Mouse (Mus musculus) C2C12 (cell line): ENCODE measurements around the gene Bphl. TPM values are rescaled to one million over a fixed set of nuclear protein-coding genes. Genes with fewer than 3 reads are reported as not detected.

ENCODE experiments used
- H3K27me3 ChIP-seq: one replicate; pipeline ENCODE4 v1.6.1; 2011; ENCODE audit not compliant: control insufficient read depth, insufficient read depth, insufficient read length
- H3K36me3 ChIP-seq: one replicate; pipeline ENCODE4 v1.6.1; 2011; ENCODE audit not compliant: control insufficient read depth, insufficient read depth
- H3K4me3 ChIP-seq: one replicate; pipeline ENCODE4 v1.5.1; 2011; ENCODE audit warnings: mild to moderate bottlenecking, control low read depth; ENCODE audit not compliant: poor library complexity, insufficient read depth, severe bottlenecking
- H3K79me2 ChIP-seq: one replicate; pipeline ENCODE4 v1.6.1; 2011; ENCODE audit not compliant: control insufficient read depth, insufficient read depth
- H3K79me3 ChIP-seq: one replicate; pipeline ENCODE4 v1.6.1; 2011; ENCODE audit warnings: low read depth, control low read depth
- H3ac ChIP-seq: one replicate; pipeline ENCODE3; 2011; ENCODE audit warnings: low read depth; ENCODE audit not compliant: control insufficient read depth, insufficient read length
- CEBPB ChIP-seq: IDR thresholded peaks from one replicate; pipeline ENCODE4 v1.6.1; 2011; ENCODE audit warnings: low read depth, mild to moderate bottlenecking, control low read depth, moderate library complexity
- CTCF ChIP-seq: IDR thresholded peaks from one replicate; pipeline ENCODE4 v1.5.1; 2011; ENCODE audit not compliant: control insufficient read depth, insufficient read depth, insufficient read length
- FOSL1 ChIP-seq: IDR thresholded peaks from one replicate; pipeline ENCODE4 v1.8.0; 2011; ENCODE audit warnings: mild to moderate bottlenecking, low read length; ENCODE audit not compliant: poor library complexity, insufficient read depth, severe bottlenecking
- MAX ChIP-seq: IDR thresholded peaks from one replicate; pipeline ENCODE4 v1.6.1; 2011; ENCODE audit warnings: mild to moderate bottlenecking, control low read depth
- MYOD1 ChIP-seq: IDR thresholded peaks from one replicate; pipeline ENCODE4 v1.6.1; 2011; ENCODE audit warnings: low read depth; ENCODE audit not compliant: control insufficient read depth, insufficient read length
- MYOG ChIP-seq: IDR thresholded peaks from one replicate; pipeline ENCODE4 v1.6.1; 2011; ENCODE audit not compliant: control insufficient read depth, insufficient read length; ENCODE audit errors: extremely low read depth
- USF1 ChIP-seq: IDR thresholded peaks from one replicate; pipeline ENCODE4 v1.6.1; 2011; ENCODE audit warnings: low read depth, mild to moderate bottlenecking, control low read depth, moderate library complexity
- polyA plus RNA-seq: library from polyadenylated mRNA; unstranded; fragments of >200 nt; fragmentation: generic; extraction: Trizol; gene quantifications from one replicate; pipeline ENCODE4 v1.2.1, GENCODE M21; 2012; ENCODE audit warnings: missing spikeins

Gene Bphl
- polyA plus RNA-seq, 1 experiment, result 11.7 TPM

DNA sequence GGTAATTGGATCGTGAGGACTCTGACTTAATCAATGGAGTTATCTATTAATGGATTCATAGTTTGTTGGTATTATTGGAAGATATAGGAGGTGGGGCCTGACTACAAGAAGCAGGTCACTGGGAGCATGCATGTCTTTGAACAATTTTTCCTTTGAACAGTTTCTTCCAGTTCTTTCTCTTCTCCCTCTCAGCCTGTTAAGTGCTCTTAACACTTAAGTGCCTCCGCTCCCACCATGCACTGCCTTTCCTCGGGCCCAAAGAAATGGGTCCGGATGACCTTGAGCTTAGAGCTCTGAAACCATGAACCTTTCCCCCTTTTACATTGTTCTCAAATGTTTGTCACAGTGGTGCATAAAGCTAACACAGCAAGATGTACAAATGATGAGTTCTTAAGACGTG is 671 bp upstream of the Bphl start:
- Histone ChIP-seq H3K27me3 (no peaks in the 10 kb centered on the region), H3K79me2 (peaks cover 9% of the 10 kb centered on the region), H3K36me3 (peaks cover 26% of the 10 kb centered on the region), H3ac (no peak overlapping the region), H3K4me3 (no peak overlapping the region), H3K79me3 (no peaks in the 10 kb centered on the region)
- TF ChIP-seq FOSL1 (no peak), CTCF (no peak), USF1 (no peak), MYOG (no peak)

GRCm38 (mm10) chr13:34038056-34038432 is 647 bp downstream of the Bphl start:
- no peaks in the 10 kb centered on the region for H3K27me3 ChIP-seq
- peak overlapping the region; percentile 74 for H3K4me3 ChIP-seq
- H3K79me2 ChIP-seq, result peaks cover 9% of the 10 kb centered on the region
- TF ChIP-seq FOSL1, result no peak
- TF ChIP-seq USF1, result no peak
- TF ChIP-seq MYOG, result no peak
- no peak for TF ChIP-seq MYOD1
- H3K36me3 ChIP-seq, result peaks cover 14% of the 10 kb centered on the region
- peak overlapping the region; percentile 88 for H3ac ChIP-seq
- no peaks in the 10 kb centered on the region for H3K79me3 ChIP-seq

DNA sequence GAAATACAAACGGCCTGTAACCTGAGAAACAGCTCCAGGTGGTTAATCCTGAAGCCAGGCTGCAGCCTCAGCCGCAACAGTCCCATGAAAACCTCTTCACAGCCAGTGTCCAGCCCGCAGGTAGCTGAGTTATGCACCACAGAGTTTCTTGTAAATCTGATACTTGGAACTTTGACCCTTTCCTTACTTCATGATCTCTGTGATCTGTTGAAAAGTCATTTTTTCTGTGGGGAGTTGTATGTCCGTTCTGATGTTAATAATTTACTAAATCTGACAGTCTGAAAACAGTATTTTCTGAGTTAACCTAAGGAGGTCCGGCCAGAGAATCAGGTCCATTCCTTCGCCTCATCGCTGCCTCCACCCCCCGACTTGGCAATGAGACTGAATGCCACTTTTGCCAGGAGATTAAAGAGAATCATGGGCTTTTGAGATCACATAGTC is 1.5 kb downstream of the Bphl start:
- Histone ChIP-seq H3K79me2 (peaks cover 9% of the 10 kb centered on the region), H3ac (no peak overlapping the region), H3K4me3 (no peak overlapping the region), H3K27me3 (no peaks in the 10 kb centered on the region), H3K79me3 (no peaks in the 10 kb centered on the region), H3K36me3 (peaks cover 5% of the 10 kb centered on the region)
- TF ChIP-seq MAX (no peak), FOSL1 (no peak), MYOG (no peak), CEBPB (no peak), MYOD1 (no peak), USF1 (no peak), CTCF (no peak)

GRCm38 (mm10) chr13:34040091-34040490 is 2.7 kb downstream of the Bphl start:
- TF ChIP-seq USF1, result no peak
- TF ChIP-seq MAX, result no peak
- TF ChIP-seq CEBPB, result no peak
- TF ChIP-seq MYOG, result no peak
- TF ChIP-seq MYOD1, result no peak
- TF ChIP-seq CTCF, result no peak
- TF ChIP-seq FOSL1, result no peak
- no peak overlapping the region for H3ac ChIP-seq

DNA sequence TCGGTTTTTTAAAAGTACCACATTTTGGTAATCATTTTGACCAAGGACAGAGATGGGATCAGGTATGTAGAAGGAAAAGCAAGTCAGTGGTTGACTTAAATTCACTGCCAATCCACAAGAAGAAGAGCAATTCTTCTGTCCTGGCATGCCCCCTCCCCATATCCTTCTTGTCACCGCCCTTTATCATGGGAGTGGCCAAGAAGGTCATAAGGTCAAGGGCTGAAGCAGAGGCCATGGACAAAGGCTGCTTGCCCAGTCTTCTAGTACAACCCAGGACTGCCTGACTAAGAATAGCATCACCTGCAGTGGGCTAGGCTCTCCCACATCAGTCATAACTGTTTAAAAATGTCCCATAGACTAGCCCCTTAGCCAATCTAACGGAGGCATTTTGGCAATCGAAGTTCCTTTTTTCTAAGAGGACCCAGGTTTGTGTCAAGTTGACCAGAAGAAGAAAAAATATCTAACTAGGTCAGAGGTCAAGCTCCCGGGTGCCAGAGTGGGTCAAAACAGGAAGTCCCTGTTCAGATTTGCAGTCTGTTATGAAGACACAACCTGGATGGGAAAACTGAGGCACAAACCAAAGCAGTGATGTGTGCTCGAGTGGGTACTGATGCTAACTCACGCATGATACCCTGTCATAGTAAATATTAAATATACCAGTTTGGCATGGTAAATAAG is 6.5 kb downstream of the Bphl start:
- Histone ChIP-seq H3K4me3 (no peak overlapping the region), H3K79me3 (no peaks in the 10 kb centered on the region), H3K36me3 (no peaks in the 10 kb centered on the region), H3ac (no peak overlapping the region), H3K79me2 (no peaks in the 10 kb centered on the region), H3K27me3 (no peaks in the 10 kb centered on the region)
- no peak for TF ChIP-seq FOSL1
- no peak for TF ChIP-seq CEBPB
- TF ChIP-seq MAX, result no peak
- no peak for TF ChIP-seq MYOD1
- no peak for TF ChIP-seq CTCF
- no peak for TF ChIP-seq USF1
- no peak for TF ChIP-seq MYOG

More at GRCm38 (mm10) chr13:34040091-34040490, 2.7 kb downstream of the Bphl start:
- no peaks in the 10 kb centered on the region for H3K27me3 ChIP-seq
- peaks cover 9% of the 10 kb centered on the region for H3K79me2 ChIP-seq
- no peaks in the 10 kb centered on the region for H3K79me3 ChIP-seq
- H3K4me3 ChIP-seq, result no peak overlapping the region
- H3K36me3 ChIP-seq, result no peaks in the 10 kb centered on the region

GRCm38 (mm10) chr13:34045511-34046249 is 8.3 kb downstream of the Bphl start:
- Histone ChIP-seq H3ac (no peak overlapping the region), H3K4me3 (no peak overlapping the region), H3K79me2 (no peaks in the 10 kb centered on the region), H3K79me3 (no peaks in the 10 kb centered on the region), H3K36me3 (no peaks in the 10 kb centered on the region), H3K27me3 (no peaks in the 10 kb centered on the region)
- TF ChIP-seq MYOG (no peak), CTCF (no peak), CEBPB (no peak), MAX (no peak)
